Mouse (Mus musculus) ES-Bruce4 (cell line): ENCODE data around the gene Podnl1.

Experiments used
- CTCF ChIP-seq: IDR thresholded peaks from one replicate; pipeline ENCODE4 v1.8.1; 2011; ENCODE audit warnings: low read depth, low read length
- EP300 ChIP-seq: IDR thresholded peaks from 2 replicates; pipeline ENCODE4 v1.6.1; 2011; ENCODE audit warnings: low read depth, low read length; ENCODE audit not compliant: insufficient read depth
- POLR2A ChIP-seq: IDR thresholded peaks from one replicate; pipeline ENCODE4 v1.8.1; 2011; ENCODE audit warnings: low read length; ENCODE audit not compliant: insufficient read depth

GRCm38 (mm10) chr8:84106216-84107040 lies 19.4 kb upstream of the Podnl1 start:
- no peak for TF ChIP-seq EP300
- TF ChIP-seq CTCF, result no peak
- no peak for TF ChIP-seq POLR2A
